Mouse (Mus musculus) gastrocnemius, postnatal 4 days (tissue): ENCODE results near the gene Fam155a. TPM values are rescaled to one million over a fixed set of nuclear protein-coding genes. Genes with fewer than 3 reads are reported as not detected.
"Not testable (repeated sequence)": the region's sequence is repeated elsewhere in the genome, so short reads cannot be mapped to it uniquely, and the experiment has no call there.

Experiments
- DNase-seq, 2 experiments: peaks; one replicate each; pipeline ENCODE4 v3.0.0; 2021 to 2022; ENCODE audit warnings: low spot score in 2 of 2, mixed read lengths in 2 of 2
- long read RNA-seq, 2 experiments: library from polyadenylated mRNA; stranded (forward); transcript quantifications; one replicate each; pipeline ENCODE4 v2.0.0; 2021
- total RNA-seq, 2 experiments: library from RNA; stranded (reverse); gene quantifications; 2 replicates each; pipeline ENCODE4 v1.2.3; 2021

Fam155a gene
- 1 to 10 TPM; 1.1 to 1.2 TPM for total RNA-seq
- long read RNA-seq, experiment 1, partial matches to known transcripts = 0 of 2 reads
- long read RNA-seq, experiment 1, other reads (novel, unspliced or antisense) = 2 of 2 reads
- long read RNA-seq, experiment 2 = 0 reads

- no peak for DNase-seq
Measured at GRCm38 (mm10) chr8:9770999-9771605, at the start of gene Fam155a. Gene Fam155a, minus strand, starts transcription at chr8:9771161.

GRCm38 (mm10) chr8:9813273-9813946, 42.4 kb upstream of the Fam155a start:
- no peak for DNase-seq

- no peak for DNase-seq
Measured at GRCm38 (mm10) chr8:9810955-9811530, 40.1 kb upstream of the Fam155a start.

- no peak for DNase-seq
Measured at GRCm38 (mm10) chr8:9808596-9808995, 37.6 kb upstream of the Fam155a start.

- DNase-seq = no peak
Measured at GRCm38 (mm10) chr8:9805676-9806075, 34.7 kb upstream of the Fam155a start.

GRCm38 (mm10) chr8:9800346-9800745, 29.4 kb upstream of the Fam155a start:
- not testable (repeated sequence) for DNase-seq

- no peak for DNase-seq
Measured at GRCm38 (mm10) chr8:9799923-9800322, 29.0 kb upstream of the Fam155a start.

- no peak for DNase-seq
Measured at GRCm38 (mm10) chr8:9797514-9797913, 26.6 kb upstream of the Fam155a start.

GRCm38 (mm10) chr8:9795724-9796123, 24.8 kb upstream of the Fam155a start:
- DNase-seq = no peak

- no peak for DNase-seq
Measured at GRCm38 (mm10) chr8:9793351-9793750, 22.4 kb upstream of the Fam155a start.

- DNase-seq = no peak
Measured at GRCm38 (mm10) chr8:9780332-9780731, 9.4 kb upstream of the Fam155a start.

- DNase-seq = no peak
Measured at GRCm38 (mm10) chr8:9778148-9778547, 7.2 kb upstream of the Fam155a start.

GRCm38 (mm10) chr8:9776818-9777217, 5.9 kb upstream of the Fam155a start:
- no peak for DNase-seq

- DNase-seq = no peak
Measured at GRCm38 (mm10) chr8:9772519-9772840, 1.5 kb upstream of the Fam155a start.

GRCm38 (mm10) chr8:9771606-9772518, 901 bp upstream of the Fam155a start:
- DNase-seq = no peak

GRCm38 (mm10) chr8:9770261-9770998, 531 bp downstream of the Fam155a start:
- DNase-seq = peak in 1 of 2 experiments; percentile 12

- DNase-seq = peak; percentile 58 to 77
Measured at GRCm38 (mm10) chr8:9769061-9769460, 1.9 kb downstream of the Fam155a start.

- no peak for DNase-seq
Measured at GRCm38 (mm10) chr8:9735169-9735568, 35.8 kb downstream of the Fam155a start.

- no peak for DNase-seq
Measured at GRCm38 (mm10) chr8:9709791-9710190, 61.2 kb downstream of the Fam155a start.

- no peak for DNase-seq
Measured at GRCm38 (mm10) chr8:9707433-9707832, 63.5 kb downstream of the Fam155a start.

- DNase-seq = no peak
Measured at GRCm38 (mm10) chr8:9694794-9695193, 76.2 kb downstream of the Fam155a start.
